Mouse (Mus musculus) heart, embryonic 14.5 days (tissue): ENCODE measurements around the gene Batf. TPM values are rescaled to one million over a fixed set of nuclear protein-coding genes. Genes with fewer than 3 reads are reported as not detected.
"Not testable (repeated sequence)": the region's sequence is repeated elsewhere in the genome, so short reads cannot be mapped to it uniquely, and the experiment has no call there.

Experiments
- ATAC-seq: fragments of 200-750 bp; cut with Nextera tagmentation; 2 replicates; pipeline ENCODE4 v1.8.0; 2017; ENCODE audit warnings: low read depth, moderate TSS enrichment; ENCODE audit not compliant: insufficient number of reproducible peaks, insufficient read depth, low FRiP score
- H3K27ac ChIP-seq, 2 experiments: fragments of 200-500 bp in 1 of 2; fragments of 300-500 bp in 1 of 2; sonication (generic) in 1 of 2; replicated peaks in 1 of 2; 2 replicates each; pipeline ENCODE4 v1.5.1; 2012 to 2014; ENCODE audit warnings: low read depth in 2 of 2, low read length in 2 of 2, control low read depth in 1 of 2, mild to moderate bottlenecking in 1 of 2, mixed read lengths in 1 of 2; ENCODE audit not compliant: control insufficient read depth in 1 of 2, insufficient read depth in 1 of 2
- H3K27me3 ChIP-seq: fragments of 300-500 bp; sonication (generic); 2 replicates; pipeline ENCODE4 v1.6.1; 2014; ENCODE audit warnings: mild to moderate bottlenecking, low read length, control low read depth; ENCODE audit not compliant: control insufficient read depth, insufficient read depth
- H3K36me3 ChIP-seq: fragments of 300-500 bp; sonication (generic); 2 replicates; pipeline ENCODE4 v1.6.1; 2014; ENCODE audit warnings: mild to moderate bottlenecking, control low read depth, low read length, mixed read lengths; ENCODE audit not compliant: control insufficient read depth, insufficient read depth
- H3K4me1 ChIP-seq, 2 experiments: fragments of 200-500 bp in 1 of 2; fragments of 300-500 bp in 1 of 2; sonication (generic) in 1 of 2; 2 replicates each; pipeline ENCODE4 v1.6.1; 2012 to 2014; ENCODE audit warnings: low read length in 2 of 2, control low read depth in 1 of 2, mixed read lengths in 1 of 2; ENCODE audit not compliant: control insufficient read depth in 2 of 2, insufficient read depth in 2 of 2
- H3K4me2 ChIP-seq: fragments of 300-500 bp; sonication (generic); 2 replicates; pipeline ENCODE4 v1.6.1; 2014; ENCODE audit warnings: mild to moderate bottlenecking, low read length
- H3K4me3 ChIP-seq, 2 experiments: fragments of 200-500 bp in 1 of 2; fragments of 300-500 bp in 1 of 2; sonication (generic) in 1 of 2; 2 replicates each; pipeline ENCODE4 v1.5.1; 2012 to 2014; ENCODE audit warnings: low read length in 2 of 2, mild to moderate bottlenecking in 2 of 2, control low read depth in 1 of 2, low read depth in 1 of 2, moderate library complexity in 1 of 2; ENCODE audit not compliant: control insufficient read depth in 1 of 2, insufficient read depth in 1 of 2
- H3K9ac ChIP-seq: fragments of 300-500 bp; sonication (generic); 2 replicates; pipeline ENCODE4 v1.6.1; 2014; ENCODE audit warnings: mild to moderate bottlenecking, low read length
- H3K9me3 ChIP-seq: fragments of 300-500 bp; sonication (generic); 2 replicates; pipeline ENCODE4 v1.6.1; 2016; ENCODE audit warnings: low read length, control low read depth; ENCODE audit not compliant: control insufficient read depth
- WGBS: fragments of 180-500 bp; shearing (Covaris S2); extraction: QIAGEN DNeasy Blood & Tissue Kit; methylation state at CpG from one replicate; pipeline ENCODE4 v1.1.7; 2014; 5-methylcytosine and 5-hydroxymethylcytosine counted together
- polyA plus RNA-seq: library from polyadenylated mRNA; unstranded; fragments of >200 nt; fragmentation: Nextera tagmentation; extraction: Ambion mirVana; gene quantifications from 2 replicates; pipeline ENCODE4 v1.2.1, GENCODE M21; 2014

The Batf gene
- polyA plus RNA-seq, 1 experiment from 2014 or later = 4.5 TPM

GRCm38 (mm10) chr12:85684411-85685275 lies 1.8 kb upstream of the Batf start:
- WGBS = 41% methylated on average over 16 of the region's 16 CpGs
- no peak for ATAC-seq
- H3K4me3 ChIP-seq = no peak overlapping the region
- H3K27ac ChIP-seq = peak overlapping the region; percentile 44 to 45; a peak in 2 of 4 replicates
- no peaks in the 10 kb centered on the region for H3K36me3 ChIP-seq
- no peak overlapping the region; the same call in 1 of the 2 replicates for H3K9ac ChIP-seq
- H3K4me2 ChIP-seq = no peak overlapping the region
- H3K4me1 ChIP-seq = peaks cover 15 to 25% of the 10 kb centered on the region in 2 experiments
- H3K27me3 ChIP-seq = no peaks in the 10 kb centered on the region
- H3K9me3 ChIP-seq = 0 out of 2 replicates have a peak, but pooled peaks cover 4% of the 10 kb centered on the region

- no peaks in the 10 kb centered on the region for H3K27me3 ChIP-seq
- no peak overlapping the region for H3K27ac ChIP-seq
- H3K36me3 ChIP-seq = no peaks in the 10 kb centered on the region
- 57% methylated on average over 7 of the region's 7 CpGs for WGBS
- peak overlapping the region; percentile 63; the same call in 1 of the 2 replicates for H3K9ac ChIP-seq
- H3K4me3 ChIP-seq = peak overlapping the region; percentile 4 to 36; a peak in 1 of 4 replicates
- peaks cover 15 to 25% of the 10 kb centered on the region in 2 experiments for H3K4me1 ChIP-seq
- ATAC-seq = no peak
- 0 out of 2 replicates have a peak, but pooled peaks cover 2% of the 10 kb centered on the region for H3K9me3 ChIP-seq
- H3K4me2 ChIP-seq = peak overlapping the region; percentile 62
These were observed 706 bp downstream of the Batf start for GRCm38 (mm10) chr12:85687217-85687533.

GRCm38 (mm10) chr12:85687846-85688245 lies 1.4 kb downstream of the Batf start:
- Histone ChIP-seq H3K27me3 (no peaks in the 10 kb centered on the region), H3K27ac (no peak overlapping the region), H3K36me3 (no peaks in the 10 kb centered on the region), H3K4me2 (no peak overlapping the region), H3K9ac (no peak overlapping the region), H3K4me3 (no peak overlapping the region), H3K9me3 (no peaks in the 10 kb centered on the region), H3K4me1 (peaks cover 15 to 25% of the 10 kb centered on the region in 2 experiments)
- no peak for ATAC-seq
- 55% methylated on average over 6 of the region's 6 CpGs for WGBS

GRCm38 (mm10) chr12:85695787-85696186 lies 9.3 kb downstream of the Batf start:
- no peak overlapping the region for H3K27ac ChIP-seq
- H3K4me2 ChIP-seq = no peak overlapping the region
- no peak for ATAC-seq
- H3K9me3 ChIP-seq = no peaks in the 10 kb centered on the region
- peaks cover 0 to 3% of the 10 kb centered on the region in 2 experiments; a peak in 3 of 4 replicates for H3K4me1 ChIP-seq
- WGBS = 87% methylated on average over 2 of the region's 2 CpGs
- no peaks in the 10 kb centered on the region for H3K27me3 ChIP-seq
- H3K36me3 ChIP-seq = no peaks in the 10 kb centered on the region
- H3K4me3 ChIP-seq = no peak overlapping the region
- H3K9ac ChIP-seq = no peak overlapping the region

GRCm38 (mm10) chr12:85696436-85696835 lies 10.0 kb downstream of the Batf start:
- H3K4me1 ChIP-seq = peaks cover 0 to 3% of the 10 kb centered on the region in 2 experiments; a peak in 2 of 4 replicates
- ATAC-seq = no peak
- WGBS = 73% methylated on average over 5 of the region's 5 CpGs

GRCm38 (mm10) chr12:85698179-85698578 lies 11.7 kb downstream of the Batf start:
- H3K27ac ChIP-seq = 0 out of 4 replicates have a peak overlapping the region, but pooled peaks of 1 of the 2 experiments have one; percentile 41
- peak overlapping the region; percentile 58 for H3K4me2 ChIP-seq
- peak; percentile 89 for ATAC-seq
- peak overlapping the region; percentile 52 for H3K9ac ChIP-seq
- not testable (repeated sequence) for H3K36me3 ChIP-seq, H3K4me1 ChIP-seq, H3K9me3 ChIP-seq, H3K27me3 ChIP-seq
- WGBS = 30% methylated on average over 7 of the region's 37 CpGs
- peak overlapping the region; percentile 22 to 30 for H3K4me3 ChIP-seq

More at GRCm38 (mm10) chr12:85696436-85696835, 10.0 kb downstream of the Batf start:
- H3K4me3 ChIP-seq = no peak overlapping the region
- H3K9ac ChIP-seq = no peak overlapping the region
- H3K27ac ChIP-seq = no peak overlapping the region
- H3K4me2 ChIP-seq = no peak overlapping the region
- no peaks in the 10 kb centered on the region for H3K36me3 ChIP-seq
- no peaks in the 10 kb centered on the region for H3K9me3 ChIP-seq
- no peaks in the 10 kb centered on the region for H3K27me3 ChIP-seq

- H3K9me3 ChIP-seq = no peaks in the 10 kb centered on the region
- H3K4me1 ChIP-seq = peaks cover 6 to 10% of the 10 kb centered on the region in 2 experiments
- H3K4me2 ChIP-seq = no peak overlapping the region
- H3K27ac ChIP-seq = no peak overlapping the region
- 70% methylated on average over 6 of the region's 6 CpGs for WGBS
- H3K27me3 ChIP-seq = no peaks in the 10 kb centered on the region
- H3K36me3 ChIP-seq = no peaks in the 10 kb centered on the region
- no peak overlapping the region for H3K9ac ChIP-seq
- ATAC-seq = no peak
- H3K4me3 ChIP-seq = no peak overlapping the region
These were observed 13.8 kb downstream of the Batf start for GRCm38 (mm10) chr12:85700191-85700841.
